Mouse (Mus musculus) neural tube, embryonic 15.5 days (tissue): Measurements from ENCODE around the gene Itsn1. TPM values are rescaled to one million over a fixed set of nuclear protein-coding genes. Genes with fewer than 3 reads are reported as not detected.
A peak's percentile ranks its signal among the peaks of the same experiment; 100 is the strongest.

ENCODE experiments used
- ATAC-seq: fragments of 200-750 bp; cut with Nextera tagmentation; 2 replicates; pipeline ENCODE4 v1.8.0; 2017; ENCODE audit warnings: mild to moderate bottlenecking, moderate TSS enrichment, moderate library complexity; ENCODE audit not compliant: low FRiP score
- H3K27ac ChIP-seq: fragments of 300-500 bp; sonication (generic); replicated peaks from 2 replicates; pipeline ENCODE4 v1.5.1; 2015; ENCODE audit warnings: mild to moderate bottlenecking, inconsistent platforms
- H3K27me3 ChIP-seq: fragments of 300-500 bp; sonication (generic); replicated peaks from 2 replicates; pipeline ENCODE4 v1.6.1; 2015; ENCODE audit warnings: inconsistent platforms
- H3K36me3 ChIP-seq: fragments of 300-500 bp; sonication (generic); 2 replicates; pipeline ENCODE4 v1.6.1; 2015; ENCODE audit warnings: inconsistent platforms
- H3K4me1 ChIP-seq: fragments of 300-500 bp; sonication (generic); 2 replicates; pipeline ENCODE4 v1.6.1; 2015; ENCODE audit warnings: inconsistent platforms
- H3K4me2 ChIP-seq: fragments of 300-500 bp; sonication (generic); 2 replicates; pipeline ENCODE4 v1.6.1; 2015; ENCODE audit warnings: inconsistent platforms, mild to moderate bottlenecking, moderate library complexity
- H3K4me3 ChIP-seq: fragments of 300-500 bp; sonication (generic); replicated peaks from 2 replicates; pipeline ENCODE4 v1.5.1; 2015; ENCODE audit warnings: mild to moderate bottlenecking, inconsistent platforms
- H3K9ac ChIP-seq: fragments of 300-500 bp; sonication (generic); replicated peaks from 2 replicates; pipeline ENCODE4 v1.6.1; 2015; ENCODE audit warnings: mild to moderate bottlenecking, inconsistent platforms
- H3K9me3 ChIP-seq: fragments of 300-500 bp; sonication (generic); replicated peaks from 2 replicates; pipeline ENCODE4 v1.6.1; 2016; ENCODE audit warnings: inconsistent platforms
- WGBS: fragments of 180-500 bp; shearing (Covaris S2); methylation state at CpG from one replicate; pipeline ENCODE4 v1.1.7; 2015; ENCODE audit warnings: mixed read lengths; 5-methylcytosine and 5-hydroxymethylcytosine counted together
- polyA plus RNA-seq: library from polyadenylated mRNA; unstranded; fragments of >200 nt; fragmentation: Nextera tagmentation; extraction: Ambion mirVana; gene quantifications from 2 replicates; pipeline ENCODE4 v1.2.1, GENCODE M21; 2015

Gene Itsn1
- polyA plus RNA-seq, 1 experiment from 2014 or later = 48.6 TPM

GRCm38 (mm10) chr16:91946261-91946660 is 217.2 kb downstream of the Itsn1 start:
- no peak for ATAC-seq
- Histone ChIP-seq H3K27me3 (no peaks in the 10 kb centered on the region), H3K9me3 (no peaks in the 10 kb centered on the region), H3K4me2 (no peak overlapping the region), H3K4me1 (no peaks in the 10 kb centered on the region), H3K36me3 (no peaks in the 10 kb centered on the region), H3K9ac (no peak overlapping the region), H3K27ac (no peak overlapping the region), H3K4me3 (no peak overlapping the region)
- 92% methylated on average over 10 of the region's 10 CpGs for WGBS

DNA sequence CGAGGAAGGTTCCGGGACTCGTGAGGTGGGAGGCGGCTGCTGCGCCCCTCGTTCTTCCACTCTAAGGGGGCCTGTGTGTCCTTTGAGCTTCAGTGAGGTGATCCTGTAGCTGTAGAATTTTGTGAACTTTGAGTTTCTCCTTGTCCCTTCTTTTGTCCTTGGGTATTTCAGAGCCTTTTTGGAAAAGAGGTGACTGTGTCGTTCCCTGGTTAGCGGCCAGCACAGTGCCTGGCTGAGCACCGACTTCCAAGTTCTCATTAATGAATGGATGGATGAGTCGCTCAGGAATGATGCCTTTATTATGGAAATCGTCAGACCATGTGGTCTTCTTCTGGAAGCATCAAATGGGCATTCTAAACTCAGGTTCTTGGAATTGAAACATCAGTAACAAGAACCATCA is 218.0 kb downstream of the Itsn1 start:
- H3K4me3 ChIP-seq = no peak overlapping the region
- H3K4me1 ChIP-seq = no peaks in the 10 kb centered on the region
- no peaks in the 10 kb centered on the region for H3K27me3 ChIP-seq
- no peak overlapping the region for H3K4me2 ChIP-seq
- no peak overlapping the region for H3K9ac ChIP-seq
- ATAC-seq = no peak
- H3K27ac ChIP-seq = no peak overlapping the region
- 67% methylated on average over 11 of the region's 11 CpGs for WGBS
- H3K9me3 ChIP-seq = no peaks in the 10 kb centered on the region
- no peaks in the 10 kb centered on the region for H3K36me3 ChIP-seq

GRCm38 (mm10) chr16:91953967-91954366 is 224.9 kb downstream of the Itsn1 start:
- Histone ChIP-seq H3K9ac (no peak overlapping the region), H3K4me3 (no peak overlapping the region), H3K27me3 (no peaks in the 10 kb centered on the region), H3K4me2 (no peak overlapping the region), H3K9me3 (no peaks in the 10 kb centered on the region), H3K27ac (no peak overlapping the region), H3K4me1 (no peaks in the 10 kb centered on the region), H3K36me3 (no peaks in the 10 kb centered on the region)
- ATAC-seq = no peak
- 94% methylated on average over 4 of the region's 4 CpGs for WGBS

DNA sequence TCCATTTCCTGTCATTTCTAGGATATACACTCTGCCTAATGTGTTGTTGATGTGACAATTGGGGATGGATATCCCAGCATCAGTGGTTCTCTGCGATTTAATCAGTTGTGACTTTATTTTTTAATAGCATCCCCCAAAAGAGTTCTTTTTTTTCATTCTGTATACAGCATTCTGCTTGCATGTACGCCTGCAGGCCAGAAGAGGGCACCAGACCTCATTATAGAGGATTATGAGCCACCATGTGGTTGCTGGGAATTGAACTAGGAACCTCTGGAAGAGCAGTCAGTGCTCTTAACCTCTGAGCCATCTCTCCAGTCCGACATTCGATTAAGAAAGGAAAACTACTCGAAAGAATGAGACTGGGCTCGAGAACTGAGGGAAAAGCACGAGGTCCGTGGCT is 225.7 kb downstream of the Itsn1 start:
- no peak for ATAC-seq
- no peaks in the 10 kb centered on the region for H3K36me3 ChIP-seq
- H3K9ac ChIP-seq = no peak overlapping the region
- H3K9me3 ChIP-seq = no peaks in the 10 kb centered on the region
- 86% methylated on average over 8 of the region's 8 CpGs for WGBS
- no peak overlapping the region for H3K4me3 ChIP-seq
- H3K27me3 ChIP-seq = no peaks in the 10 kb centered on the region
- no peak overlapping the region for H3K4me2 ChIP-seq
- H3K27ac ChIP-seq = no peak overlapping the region
- no peaks in the 10 kb centered on the region for H3K4me1 ChIP-seq

- H3K9me3 ChIP-seq = no peaks in the 10 kb centered on the region
- H3K4me1 ChIP-seq = peaks cover 27% of the 10 kb centered on the region
- no peaks in the 10 kb centered on the region for H3K27me3 ChIP-seq
- H3K4me3 ChIP-seq = no peak overlapping the region
- 0 out of 2 replicates have a peak overlapping the region, but pooled peaks have one; percentile 21 for H3K9ac ChIP-seq
- no peaks in the 10 kb centered on the region for H3K36me3 ChIP-seq
- whole genome bisulfite sequencing = under 1% methylated on average over 9 of the region's 9 CpGs
- peak overlapping the region; percentile 45 for H3K4me2 ChIP-seq
- peak; percentile 74; the same call in 1 of the 2 replicates for ATAC-seq
- peak overlapping the region; percentile 85 for H3K27ac ChIP-seq
Observed at GRCm38 (mm10) chr16:91962204-91962893, 233.3 kb downstream of the Itsn1 start.

DNA sequence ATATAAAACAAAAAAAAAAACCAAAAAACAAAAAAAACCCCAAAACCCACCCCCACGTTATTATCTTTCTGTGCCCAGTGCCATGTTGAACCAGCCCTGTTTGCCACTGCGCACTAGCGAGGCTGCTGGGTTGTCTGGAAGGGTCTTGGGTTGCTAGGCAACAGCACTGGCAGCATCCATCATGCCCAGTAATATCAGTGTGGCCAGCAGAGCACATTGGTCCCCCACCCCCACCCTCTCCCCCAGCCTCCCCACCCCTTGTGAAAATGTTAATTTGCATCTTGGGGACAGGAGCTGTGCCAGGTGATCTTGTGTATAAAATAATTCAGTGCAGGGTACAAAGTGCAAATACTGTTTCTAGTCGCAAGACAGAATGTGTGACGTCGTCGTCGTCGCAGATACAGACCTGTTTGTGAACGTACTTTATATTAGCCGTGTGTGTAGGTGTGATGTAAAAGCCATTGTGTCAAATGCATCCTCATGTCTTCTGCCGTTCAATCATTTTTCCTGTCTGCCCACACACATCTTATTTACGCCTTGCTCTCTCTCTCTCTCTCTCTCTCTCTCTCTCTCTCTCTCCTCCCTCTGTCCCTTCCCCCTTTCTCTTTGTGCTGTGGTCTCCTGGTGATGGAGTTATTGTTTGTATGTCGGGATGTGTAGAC is 233.9 kb downstream of the Itsn1 start:
- Histone ChIP-seq H3K27ac (peak overlapping the region; percentile 85), H3K36me3 (no peaks in the 10 kb centered on the region), H3K4me1 (peaks cover 27% of the 10 kb centered on the region), H3K4me3 (no peak overlapping the region), H3K9me3 (no peaks in the 10 kb centered on the region), H3K9ac (0 out of 2 replicates have a peak overlapping the region, but pooled peaks have one; percentile 21), H3K27me3 (no peaks in the 10 kb centered on the region), H3K4me2 (peak overlapping the region; percentile 45)
- ATAC-seq = peak; percentile 96
- 13% methylated on average over 14 of the region's 14 CpGs for WGBS

DNA sequence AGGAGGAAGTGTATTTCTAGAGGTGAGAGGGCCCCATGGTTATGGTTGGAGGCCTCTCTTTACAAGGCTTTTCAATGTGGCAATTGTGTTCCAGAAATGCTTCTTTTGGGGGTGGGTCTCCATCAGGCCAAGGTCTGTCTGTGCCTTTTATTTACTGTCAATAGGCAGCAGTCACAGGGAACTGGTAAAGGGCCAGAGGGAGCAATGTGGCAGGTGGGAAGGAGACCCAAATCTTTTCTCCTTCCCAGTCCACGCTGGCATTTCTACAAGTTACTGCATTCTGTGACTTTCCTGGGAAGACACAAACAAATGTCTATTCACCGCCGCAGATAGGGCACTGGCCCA is 234.4 kb downstream of the Itsn1 start:
- Histone ChIP-seq H3K4me1 (peaks cover 27% of the 10 kb centered on the region), H3K9me3 (no peaks in the 10 kb centered on the region), H3K27me3 (no peaks in the 10 kb centered on the region), H3K4me3 (no peak overlapping the region), H3K36me3 (no peaks in the 10 kb centered on the region), H3K9ac (no peak overlapping the region), H3K4me2 (peak overlapping the region; percentile 45), H3K27ac (peak overlapping the region; percentile 85)
- no peak for ATAC-seq
- 59% methylated on average over 3 of the region's 3 CpGs for WGBS

GRCm38 (mm10) chr16:91964308-91965178 is 235.5 kb downstream of the Itsn1 start:
- 90% methylated on average over 13 of the region's 13 CpGs for WGBS
- Histone ChIP-seq H3K36me3 (no peaks in the 10 kb centered on the region), H3K9ac (no peak overlapping the region), H3K4me3 (no peak overlapping the region), H3K27ac (peak overlapping the region; percentile 85), H3K4me2 (no peak overlapping the region), H3K9me3 (no peaks in the 10 kb centered on the region), H3K27me3 (no peaks in the 10 kb centered on the region), H3K4me1 (peaks cover 27% of the 10 kb centered on the region)
- no peak for ATAC-seq

DNA sequence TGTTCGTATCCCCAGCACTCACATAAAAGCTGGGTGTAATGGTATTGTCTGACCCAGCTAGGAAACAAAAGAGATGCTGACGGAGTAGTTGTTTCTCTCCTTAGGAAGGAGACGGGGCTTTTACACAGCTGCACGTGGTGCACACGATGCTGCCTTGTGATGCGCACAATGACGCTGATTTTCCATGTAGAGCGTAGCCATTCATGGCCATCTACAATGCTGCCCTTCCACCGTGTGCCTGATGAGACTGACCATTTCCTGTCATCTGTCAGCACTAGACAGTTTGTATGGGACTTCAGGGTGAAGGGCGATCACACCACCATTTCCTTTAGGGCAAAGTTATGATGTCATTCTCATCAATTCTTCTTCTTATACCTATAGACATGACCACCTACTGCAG is 239.6 kb downstream of the Itsn1 start:
- no peak for ATAC-seq
- Histone ChIP-seq H3K4me1 (peaks cover 11% of the 10 kb centered on the region), H3K27ac (no peak overlapping the region), H3K36me3 (no peaks in the 10 kb centered on the region), H3K9me3 (no peaks in the 10 kb centered on the region), H3K9ac (no peak overlapping the region), H3K27me3 (no peaks in the 10 kb centered on the region), H3K4me3 (no peak overlapping the region), H3K4me2 (no peak overlapping the region)
- 43% methylated on average over 10 of the region's 10 CpGs for WGBS

- no peak overlapping the region for H3K9ac ChIP-seq
Observed at GRCm38 (mm10) chr16:91969516-91970031, 240.5 kb downstream of the Itsn1 start.

More at GRCm38 (mm10) chr16:91969516-91970031, 240.5 kb downstream of the Itsn1 start:
- H3K36me3 ChIP-seq = no peaks in the 10 kb centered on the region
- H3K27ac ChIP-seq = no peak overlapping the region
- no peaks in the 10 kb centered on the region for H3K9me3 ChIP-seq
- H3K4me3 ChIP-seq = no peak overlapping the region
- WGBS = 19% methylated on average over 10 of the region's 10 CpGs
- no peak overlapping the region for H3K4me2 ChIP-seq
- peaks cover 7% of the 10 kb centered on the region; the same call in 1 of the 2 replicates for H3K4me1 ChIP-seq
- ATAC-seq = no peak; the same call in 1 of the 2 replicates
- no peaks in the 10 kb centered on the region for H3K27me3 ChIP-seq
